Mouse (Mus musculus) frontal cortex, postnatal 25 days (tissue): ENCODE results near the gene Usmg5.
A peak's percentile ranks its signal among the peaks of the same experiment; 100 is the strongest.
"Not testable (repeated sequence)": the region's sequence is repeated elsewhere in the genome, so short reads cannot be mapped to it uniquely, and the experiment has no call there.

Experiments
- DNase-seq, 2 experiments: peaks; one replicate each; pipeline ENCODE4 v3.0.0; 2022; ENCODE audit warnings: low spot score in 2 of 2

Gene Usmg5

GRCm38 (mm10) chr19:47090550-47091156, at the start of gene Usmg5, which contains the start of gene Pdcd11:
Gene Usmg5, minus strand, starts transcription at chr19:47090647.
Gene Pdcd11, plus strand, starts transcription at chr19:47090768.
- peak; percentile 91 to 94 for DNase-seq

DNA sequence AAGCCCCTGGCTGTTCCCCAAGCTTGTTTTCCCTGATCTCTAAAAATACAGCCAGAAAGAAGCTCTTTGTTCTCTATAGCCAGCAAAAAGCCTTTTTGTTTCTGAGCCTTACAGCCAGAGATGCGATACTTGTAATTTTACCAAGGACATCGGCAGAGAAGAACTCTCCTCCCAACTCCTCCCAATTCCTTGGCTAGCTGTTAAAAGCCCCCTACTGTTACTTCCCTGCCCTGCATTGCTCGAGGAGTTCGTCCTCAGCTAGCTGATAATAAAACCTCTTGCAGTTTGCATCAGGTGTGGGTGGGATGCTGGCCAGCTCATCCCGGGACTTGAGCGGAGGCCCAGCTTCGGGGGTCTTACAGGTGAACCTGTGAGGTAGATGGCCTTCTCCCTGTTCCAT, 49.2 kb upstream of the Usmg5 start:
- not testable (repeated sequence) for DNase-seq

- peak in 1 of 2 experiments; percentile 33 for DNase-seq
Measured at GRCm38 (mm10) chr19:47137771-47138421, 47.4 kb upstream of the Usmg5 start, which contains the start of gene Calhm2. Gene Calhm2, minus strand, starts transcription at chr19:47138294.

DNA sequence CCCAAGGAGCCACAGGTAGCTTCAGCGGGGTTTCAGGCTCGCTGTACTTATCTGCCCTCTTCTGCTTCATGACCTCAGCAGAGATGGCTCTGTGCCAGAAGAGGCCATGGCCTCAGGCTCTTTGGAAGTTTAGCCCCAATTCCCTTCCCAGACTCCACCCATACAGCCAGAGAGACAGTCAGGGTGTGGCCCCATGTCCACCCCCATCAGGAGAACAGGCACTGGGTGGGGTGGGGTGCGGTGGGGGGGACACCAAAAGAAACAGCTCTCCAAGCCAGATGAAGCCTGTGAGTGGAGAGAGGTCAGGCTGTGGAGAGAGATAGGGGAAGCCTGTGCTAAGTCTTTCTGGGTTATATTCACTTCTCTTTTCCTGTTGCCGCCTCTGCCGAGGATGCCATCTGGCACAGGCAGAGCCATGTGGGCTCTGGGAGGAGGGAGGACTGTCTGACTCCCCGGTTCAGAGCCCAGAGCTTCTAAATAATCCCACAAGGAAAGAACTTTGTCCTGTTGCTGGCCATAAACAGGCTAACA, 46.7 kb upstream of the Usmg5 start:
- DNase-seq = no peak

DNA sequence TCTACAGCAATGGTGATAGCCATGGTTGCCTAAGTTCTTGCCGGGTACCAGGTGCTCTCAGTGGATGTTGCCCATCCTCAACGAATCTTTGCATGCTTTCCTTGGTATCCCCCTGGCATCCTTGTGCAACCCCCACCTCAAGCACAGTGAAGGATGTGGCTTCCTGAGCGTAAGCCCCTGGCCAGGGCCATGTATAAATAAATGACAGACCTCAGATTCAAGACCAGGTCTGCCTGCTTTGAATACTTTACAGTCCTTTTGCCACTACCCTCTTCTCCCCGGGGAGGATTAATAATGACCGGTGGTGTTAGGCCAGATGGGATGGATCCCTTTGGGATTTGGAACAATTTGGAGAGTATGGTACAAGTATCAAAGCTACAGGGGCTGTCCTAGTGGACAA, 45.7 kb upstream of the Usmg5 start:
- no peak for DNase-seq

DNA sequence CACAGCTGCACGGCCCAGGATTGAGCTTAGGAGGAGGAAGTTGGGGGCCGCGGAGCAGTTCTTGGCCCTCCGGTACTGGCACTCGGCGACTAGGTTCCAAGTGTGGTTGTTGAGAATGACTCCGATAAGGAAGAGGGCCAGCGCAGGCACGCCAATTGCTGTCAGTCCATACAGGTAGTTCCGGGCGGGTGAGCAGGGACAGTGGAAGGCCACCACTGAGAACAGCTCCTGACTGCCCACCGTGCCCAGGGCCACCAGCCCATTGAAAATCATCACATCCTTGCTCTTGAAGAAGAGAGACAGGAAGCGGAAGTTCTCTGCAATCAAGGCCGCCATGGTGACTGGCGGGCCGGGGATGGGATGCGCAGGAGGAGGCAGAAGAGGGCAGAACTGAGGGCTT, 45.1 kb upstream of the Usmg5 start:
- DNase-seq = no peak

- DNase-seq = no peak
Measured at GRCm38 (mm10) chr19:47133161-47133560, 42.7 kb upstream of the Usmg5 start.

DNA sequence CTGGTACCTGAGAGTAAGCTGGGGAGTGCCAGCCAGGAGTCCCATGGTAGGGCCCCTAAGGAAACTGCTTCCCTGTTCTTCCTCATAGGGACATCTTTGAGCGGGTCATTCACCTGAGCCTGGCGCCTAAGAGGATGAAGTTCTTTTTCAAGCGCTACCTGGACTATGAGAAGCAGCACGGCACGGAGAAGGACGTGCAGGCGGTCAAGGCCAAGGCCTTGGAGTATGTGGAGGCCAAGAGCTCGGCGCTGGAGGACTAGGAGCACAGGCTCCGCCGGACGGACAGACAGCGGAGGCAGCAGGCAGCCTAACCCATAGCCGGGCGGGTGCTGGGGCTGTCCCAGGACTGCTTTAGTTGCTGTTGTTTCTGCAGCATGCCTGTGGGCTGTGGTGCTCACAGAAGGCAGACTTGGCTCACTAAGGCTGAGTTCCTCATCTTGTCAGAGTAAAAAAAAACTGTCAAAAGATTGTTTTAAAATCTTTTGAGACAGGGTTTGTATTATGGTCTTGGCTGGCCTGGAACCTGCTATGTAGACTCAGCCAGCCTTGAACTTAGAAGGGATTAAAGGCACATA, 40.2 kb upstream of the Usmg5 start:
- no peak for DNase-seq

- DNase-seq = no peak
Measured at GRCm38 (mm10) chr19:47128835-47129234, 38.4 kb upstream of the Usmg5 start.

DNA sequence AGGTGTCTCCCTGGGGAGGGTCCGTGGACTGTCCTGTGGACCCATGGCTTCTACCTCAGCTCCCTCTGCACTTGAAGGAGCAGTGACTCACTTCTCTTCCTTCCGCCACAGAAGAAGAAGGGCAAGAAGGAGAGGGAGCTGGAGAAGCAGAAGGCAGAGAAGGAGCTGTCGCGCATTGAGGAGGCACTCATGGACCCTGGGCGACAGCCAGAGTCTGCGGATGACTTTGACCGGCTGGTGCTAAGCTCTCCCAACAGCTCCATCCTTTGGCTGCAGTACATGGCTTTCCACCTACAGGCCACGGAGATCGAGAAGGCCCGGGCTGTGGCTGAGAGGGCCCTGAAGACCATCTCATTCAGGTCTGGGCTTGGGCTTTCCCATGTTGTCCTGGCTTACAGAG, 37.7 kb upstream of the Usmg5 start:
- no peak for DNase-seq

DNA sequence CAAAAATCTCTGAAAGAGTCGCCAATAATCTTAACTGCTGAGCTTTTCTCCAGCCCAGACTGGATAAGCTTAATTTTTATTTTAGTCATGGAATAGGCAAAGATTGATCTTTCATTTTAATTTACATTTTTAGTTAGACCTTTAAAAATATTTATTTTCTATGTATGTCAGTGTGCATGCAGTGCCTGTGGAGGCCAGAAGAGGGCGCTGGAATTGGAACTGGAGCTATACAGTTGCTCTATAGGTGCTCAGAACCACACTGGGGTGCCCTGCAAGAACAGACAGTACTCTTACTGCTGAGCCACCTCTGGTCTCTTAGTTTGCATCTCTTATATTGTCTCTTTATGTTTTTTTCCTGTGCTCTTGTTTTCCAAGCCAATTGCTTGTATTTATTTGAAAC, 32.4 kb upstream of the Usmg5 start:
- no peak for DNase-seq

DNA sequence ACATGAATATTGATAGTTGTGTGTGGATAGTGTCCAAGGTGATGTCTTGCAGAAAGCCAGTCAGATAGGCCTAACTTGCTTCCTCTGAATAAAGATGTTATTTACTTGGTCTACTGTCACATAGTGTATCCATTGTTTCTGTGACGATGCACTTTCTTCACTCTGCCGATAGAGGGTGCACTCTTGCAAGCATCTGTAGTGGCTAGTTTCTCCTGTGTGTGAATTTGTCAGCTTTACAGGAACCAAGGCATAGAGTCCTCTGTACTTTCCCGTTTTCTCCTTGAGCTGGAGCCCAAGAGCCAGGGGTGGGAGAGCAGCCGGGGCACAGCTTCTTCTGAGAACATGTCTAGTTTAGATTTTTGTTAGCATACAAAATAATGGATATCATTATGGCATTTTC, 30.6 kb upstream of the Usmg5 start:
- no peak for DNase-seq

GRCm38 (mm10) chr19:47118634-47119033, 28.2 kb upstream of the Usmg5 start:
- DNase-seq = no peak

DNA sequence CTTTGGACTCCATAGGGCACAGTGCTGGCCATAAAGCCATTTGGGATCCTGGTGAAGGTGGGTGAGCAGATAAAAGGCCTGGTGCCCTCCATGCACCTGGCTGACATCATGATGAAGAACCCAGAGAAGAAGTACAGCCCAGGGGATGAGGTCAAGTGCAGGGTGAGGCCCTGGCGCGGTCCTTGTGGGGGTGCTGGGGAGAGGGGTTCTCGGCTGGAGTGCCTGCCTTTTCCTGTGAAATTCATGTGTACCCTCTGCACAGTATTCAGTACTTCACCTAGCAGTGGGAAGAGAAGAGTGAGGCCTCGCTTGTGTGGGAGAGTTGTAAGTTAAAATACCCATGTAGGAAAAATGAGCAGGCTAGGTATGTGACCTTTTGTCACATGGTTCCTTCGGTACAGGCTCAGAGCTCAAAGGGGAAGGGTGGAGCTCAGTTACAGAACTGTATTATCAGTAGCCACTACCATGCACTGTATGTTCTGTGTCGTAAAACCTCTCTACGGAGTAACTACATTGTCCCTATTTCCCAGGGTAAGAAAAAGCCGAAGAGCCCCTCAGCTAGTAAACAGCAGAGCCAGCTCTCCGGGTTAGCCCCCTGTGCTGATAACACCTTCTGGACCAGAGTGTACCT, 14.3 kb upstream of the Usmg5 start:
- no peak for DNase-seq

DNA sequence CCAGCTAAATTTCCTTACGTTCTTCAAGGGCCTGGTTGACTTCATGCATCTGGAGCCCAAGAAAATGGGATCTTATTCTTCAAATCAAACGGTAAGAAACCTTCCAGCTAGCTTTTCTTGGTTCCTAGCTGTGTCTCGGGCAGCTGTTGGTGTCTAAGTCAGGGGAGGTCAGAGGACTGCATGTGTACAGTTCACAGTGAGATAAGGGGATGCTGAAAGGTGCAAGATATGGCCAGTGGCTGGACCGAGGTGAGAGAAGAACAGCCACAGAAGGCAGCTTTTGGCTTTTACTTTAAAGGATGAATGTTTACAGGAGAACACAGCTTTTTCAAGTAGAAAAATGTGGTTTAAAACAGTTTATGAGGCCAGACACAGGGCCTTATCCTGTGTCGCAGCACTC, 10.6 kb upstream of the Usmg5 start:
- DNase-seq = no peak

DNA sequence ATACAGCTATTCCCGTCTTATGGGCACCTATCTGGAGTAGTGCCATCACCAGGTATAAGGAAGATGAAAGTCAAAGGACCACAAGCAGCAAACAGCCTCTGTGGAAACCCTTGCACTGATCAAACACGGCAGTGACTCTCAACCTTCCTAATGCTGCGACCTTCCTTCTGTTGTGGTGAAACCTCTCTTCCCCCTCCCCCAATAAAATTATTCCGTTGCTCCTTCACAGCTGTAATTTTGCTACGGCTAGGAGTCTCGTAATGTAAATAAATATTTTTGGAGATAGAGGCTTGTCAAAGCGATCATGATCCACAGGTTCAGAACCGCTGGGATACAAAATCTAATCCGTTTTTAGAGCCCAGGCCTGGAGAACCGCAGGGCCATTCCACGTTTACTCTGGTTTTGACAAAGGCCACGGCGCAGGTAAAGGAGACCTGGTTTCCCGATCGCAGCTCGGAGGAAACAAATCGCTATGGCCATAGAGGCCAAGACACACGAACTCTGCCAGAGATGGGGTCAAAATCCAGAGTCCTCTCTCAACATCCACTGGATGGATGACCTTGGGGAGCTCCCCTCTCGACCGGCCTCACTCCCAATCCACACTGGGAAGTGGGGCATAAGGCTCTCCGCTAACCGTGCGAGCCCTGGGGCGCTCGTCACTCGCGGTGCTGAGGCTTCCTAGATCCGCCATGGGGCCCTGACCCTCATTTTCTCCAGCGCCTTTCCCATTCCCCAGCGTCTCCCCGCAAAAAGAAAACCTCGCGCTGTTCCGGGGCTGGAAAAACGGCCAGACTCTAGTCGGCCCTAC, 525 bp downstream of the Usmg5 start:
- peak in 1 of 2 experiments; percentile 6 for DNase-seq

DNA sequence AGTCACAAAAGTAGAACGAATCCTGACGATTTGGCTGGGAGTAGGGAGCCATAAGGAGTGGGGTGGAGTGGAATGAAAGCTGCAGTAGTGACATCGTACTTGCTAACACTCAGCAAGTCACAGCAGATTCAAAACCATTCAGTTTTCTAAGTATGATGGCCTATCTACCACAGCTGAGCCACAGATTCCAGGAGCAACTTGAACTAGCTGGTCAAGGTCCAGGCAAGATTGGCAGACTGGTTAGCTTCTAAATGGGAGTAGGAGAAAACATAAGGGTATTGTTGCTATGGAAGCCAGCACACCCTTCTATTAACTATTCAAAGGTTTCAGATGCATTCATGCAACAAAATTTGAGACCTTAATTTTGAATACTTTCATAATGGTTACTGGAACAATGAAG, 2.2 kb downstream of the Usmg5 start:
- no peak for DNase-seq

DNA sequence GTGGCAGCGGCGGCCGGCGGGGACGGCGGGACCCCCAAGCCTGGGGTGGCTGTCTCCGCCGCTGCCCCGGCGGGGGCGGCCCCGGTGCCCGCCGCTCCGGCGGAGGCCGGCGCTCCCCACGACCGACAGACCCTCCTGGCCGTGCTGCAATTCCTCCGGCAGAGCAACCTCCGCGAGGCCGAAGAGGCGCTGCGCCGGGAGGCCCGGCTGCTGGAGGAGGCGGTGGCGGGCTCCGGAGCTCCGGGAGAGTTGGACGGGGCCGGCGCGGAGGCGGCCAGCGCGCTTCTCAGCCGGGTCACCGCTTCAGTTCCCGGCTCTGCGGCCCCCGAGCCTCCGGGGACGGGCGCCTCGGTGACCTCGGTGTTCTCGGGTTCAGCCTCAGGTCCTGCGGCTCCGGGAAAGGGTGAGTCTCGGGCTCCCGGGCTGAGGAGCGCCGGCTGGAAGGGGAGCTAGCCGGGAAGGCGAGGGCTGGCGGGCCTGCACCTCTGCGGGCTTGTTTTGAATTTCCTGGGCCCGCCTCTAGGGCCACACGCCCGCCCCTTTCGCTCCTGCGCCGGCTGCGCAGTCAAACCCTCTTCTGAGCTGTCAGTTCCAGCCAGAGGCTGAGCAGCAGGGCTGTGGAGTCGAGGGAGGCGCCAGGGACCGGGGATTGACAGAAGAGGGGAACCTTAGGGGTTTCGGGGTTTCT, 22.4 kb downstream of the Usmg5 start:
- peak; percentile 57 to 75 for DNase-seq

DNA sequence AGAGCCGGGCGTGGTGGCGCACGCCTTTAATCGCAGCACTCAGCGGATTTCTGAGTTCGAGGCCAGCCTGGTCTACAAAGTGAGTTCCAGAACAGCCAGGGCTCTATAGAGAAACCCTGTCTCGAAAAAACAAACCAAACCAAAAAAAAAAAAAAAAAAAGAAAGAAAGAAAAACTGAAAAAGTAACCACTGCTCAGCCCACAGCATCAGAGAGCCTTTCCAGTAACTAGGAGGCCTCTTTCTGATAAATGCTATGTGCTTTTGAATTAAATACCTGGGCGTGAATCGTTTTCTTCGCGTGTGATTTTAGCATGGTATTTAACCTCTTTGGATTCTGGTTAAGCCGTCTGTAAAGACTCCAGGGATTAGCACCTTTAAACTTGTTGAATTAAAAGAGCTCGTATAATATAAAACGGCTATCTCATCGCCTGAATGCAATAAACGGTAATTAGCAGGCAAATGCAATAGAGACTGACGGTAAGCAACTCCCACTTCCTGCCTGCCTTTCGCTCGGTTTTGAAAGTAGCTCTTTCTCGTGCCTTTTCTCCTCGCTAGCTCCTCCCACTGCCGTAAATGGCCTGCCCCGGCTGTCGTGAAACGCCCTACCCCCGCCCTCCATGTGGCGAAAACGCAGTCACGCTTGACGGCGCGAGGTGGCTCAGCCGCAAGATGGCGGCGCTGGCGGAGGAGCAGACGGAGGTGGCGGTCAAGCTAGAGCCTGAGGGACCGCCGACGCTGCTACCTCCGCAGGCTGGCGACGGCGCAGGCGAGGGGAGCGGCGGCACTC, 23.2 kb downstream of the Usmg5 start, which contains the start of gene Taf5:
Gene Taf5, plus strand, starts transcription at position 651 of the 787 bp plus-strand sequence.
- DNase-seq = peak; percentile 89 to 95

DNA sequence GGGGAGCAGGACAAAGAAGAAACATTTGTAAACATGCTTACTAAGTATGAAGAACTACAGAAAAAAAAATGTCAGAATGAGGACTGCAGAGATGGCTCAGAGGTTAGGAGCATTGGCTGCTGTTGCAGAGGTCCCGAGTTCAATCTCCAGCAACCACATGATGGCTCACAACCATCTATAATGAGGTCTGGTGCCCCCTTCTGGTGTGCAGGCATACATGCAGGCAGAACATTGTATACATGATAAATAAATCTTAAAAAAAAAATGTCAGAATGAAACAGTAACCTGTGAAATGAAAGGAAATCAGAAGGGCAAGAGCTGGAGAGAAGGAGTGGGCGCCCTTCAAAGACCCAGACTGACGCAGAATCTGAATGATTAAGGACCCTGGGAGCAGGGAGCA, 24.6 kb downstream of the Usmg5 start:
- DNase-seq = no peak
